Mouse (Mus musculus) B cell, adult 2 months (primary cell): ENCODE results near the gene Tnfrsf18.

Experiments used
- DNase-seq, 2 experiments: peaks; one replicate each; pipeline ENCODE4 v3.0.0; 2022

Gene Tnfrsf18

DNA sequence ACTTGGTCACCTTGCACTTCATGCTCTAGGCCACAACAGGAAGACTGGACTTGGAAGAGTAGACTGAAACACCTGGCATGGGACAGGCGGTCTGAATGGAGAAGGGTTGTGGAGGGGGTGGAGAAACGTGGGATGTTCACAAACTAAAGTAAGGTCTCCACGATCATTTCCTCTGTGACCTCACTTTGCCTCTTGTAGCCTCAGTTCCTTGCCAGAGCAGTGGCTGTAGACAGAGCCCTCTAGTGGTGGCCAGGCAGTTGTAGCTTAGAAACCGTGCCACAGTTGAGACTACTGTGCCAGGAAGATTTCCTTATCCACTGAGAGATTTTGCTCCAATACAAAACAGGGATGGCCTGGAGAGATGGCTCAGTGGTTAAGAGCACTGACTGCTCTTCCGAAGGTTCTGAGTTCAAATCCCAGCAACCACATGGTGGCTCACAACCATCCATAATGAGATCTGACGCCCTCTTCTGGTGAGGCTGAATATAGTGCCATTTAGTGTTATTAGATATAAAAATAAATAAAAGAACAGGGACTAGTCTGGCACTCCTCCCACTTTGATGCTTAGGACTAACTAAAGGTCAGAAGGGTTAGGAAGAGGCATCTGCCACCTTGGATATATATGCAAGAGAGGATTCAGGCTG, 7.6 kb downstream of the Tnfrsf18 start:
- DNase-seq = peak; percentile 69

DNA sequence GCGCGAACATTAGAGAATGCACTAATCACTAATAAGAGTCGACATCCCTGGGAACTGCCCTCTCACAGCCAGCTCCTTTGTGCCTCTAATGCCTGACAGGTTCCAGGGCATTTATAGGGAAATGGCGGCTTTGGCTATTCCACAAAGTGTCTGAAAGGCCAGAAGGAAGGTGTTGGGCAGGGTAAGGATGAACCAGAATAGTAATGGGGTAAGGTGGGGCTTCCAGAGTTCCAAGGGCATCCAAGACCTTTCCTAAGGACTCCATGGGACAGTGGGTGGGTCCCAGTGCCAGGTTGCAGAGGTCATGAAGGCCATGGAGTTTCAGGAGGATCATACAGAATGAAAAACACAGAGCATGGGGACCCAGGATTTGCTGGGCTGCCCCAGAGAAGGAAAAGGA, 8.3 kb downstream of the Tnfrsf18 start:
- DNase-seq = no peak

DNA sequence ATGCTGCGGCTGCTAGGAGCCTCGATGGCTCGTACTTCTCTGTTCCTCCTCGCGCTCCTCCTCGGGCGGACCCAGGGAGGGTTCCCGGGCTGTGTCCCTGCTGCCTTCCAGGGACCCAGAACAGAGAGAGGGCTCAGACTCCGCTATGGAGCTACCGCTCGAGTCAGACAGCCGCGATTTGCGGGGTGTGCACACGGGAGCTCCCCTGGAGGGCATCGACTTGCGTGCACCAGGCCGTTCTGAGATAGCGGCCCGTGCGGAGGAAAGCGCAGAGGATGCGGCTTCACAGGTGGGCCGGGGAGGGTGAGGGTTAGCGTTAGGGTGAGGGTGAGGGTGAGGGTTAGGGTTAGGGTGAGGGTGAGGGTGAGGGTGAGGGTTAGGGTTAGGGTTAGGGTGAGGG, 8.9 kb downstream of the Tnfrsf18 start:
- DNase-seq = peak; percentile 20

GRCm38 (mm10) chr4:156044754-156045153, 18.8 kb downstream of the Tnfrsf18 start:
- no peak for DNase-seq

DNA sequence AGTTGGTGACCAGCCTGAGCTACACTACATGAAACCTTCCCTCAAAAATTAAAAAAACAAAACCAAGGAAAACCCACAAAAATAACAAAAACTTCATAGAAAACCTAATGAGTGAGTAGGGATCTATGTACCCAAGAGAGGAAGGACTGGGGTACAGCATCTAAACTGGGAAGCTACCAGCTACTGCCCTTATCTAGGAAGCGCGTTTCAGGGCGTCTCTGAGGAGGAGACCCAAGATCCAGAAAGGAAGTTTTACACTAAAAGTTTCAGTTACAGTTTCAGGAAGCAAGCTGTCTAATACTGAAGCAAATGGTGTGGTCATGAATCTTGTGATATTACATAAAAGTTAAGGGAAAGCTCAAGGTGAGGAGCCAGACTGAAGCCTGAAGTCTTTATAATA, 23.8 kb downstream of the Tnfrsf18 start:
- no peak for DNase-seq

GRCm38 (mm10) chr4:156050391-156050980, 24.5 kb downstream of the Tnfrsf18 start:
- DNase-seq = no peak

DNA sequence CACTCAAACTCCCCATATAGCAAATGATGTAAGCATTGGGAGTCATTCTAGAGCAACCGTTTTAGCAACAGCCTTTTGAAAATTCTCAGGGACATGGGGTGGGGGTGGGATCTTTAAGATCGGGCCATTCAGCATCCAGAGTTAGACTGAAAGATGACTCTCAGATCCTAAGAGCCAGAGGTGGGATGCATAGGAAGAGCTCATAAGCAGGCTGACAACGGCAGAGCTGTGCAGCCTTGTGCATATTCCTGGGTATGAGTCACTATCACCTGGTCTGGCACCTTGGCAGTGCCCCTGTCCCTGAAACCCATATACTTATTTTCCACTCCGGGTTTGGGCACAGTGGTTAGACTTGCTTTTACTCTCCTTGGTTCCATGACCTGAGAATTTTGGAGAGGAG, 27.1 kb downstream of the Tnfrsf18 start:
- no peak for DNase-seq

- no peak for DNase-seq
Measured at GRCm38 (mm10) chr4:156054130-156054529, 28.2 kb downstream of the Tnfrsf18 start.

DNA sequence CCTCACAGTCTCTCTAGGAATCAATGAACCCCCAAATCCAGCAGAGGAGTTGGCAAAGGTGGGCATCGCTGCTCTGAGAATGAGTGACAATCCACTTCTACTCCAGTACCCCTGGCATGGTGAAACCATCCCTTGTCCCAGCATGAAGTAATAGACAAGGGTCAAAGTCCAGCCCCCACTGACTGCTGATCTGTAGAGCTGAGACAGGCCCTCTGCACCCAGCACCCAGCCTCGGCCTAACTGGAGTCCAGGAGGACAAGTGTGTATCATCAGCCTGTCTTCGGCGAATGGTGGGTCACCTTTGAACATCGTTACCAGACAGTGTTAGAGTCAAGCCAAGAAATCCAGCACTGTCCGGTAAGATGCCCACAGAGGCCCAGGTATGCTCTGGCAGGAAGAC, 28.6 kb downstream of the Tnfrsf18 start:
- DNase-seq = no peak

GRCm38 (mm10) chr4:156055173-156055572, 29.2 kb downstream of the Tnfrsf18 start:
- DNase-seq = no peak

DNA sequence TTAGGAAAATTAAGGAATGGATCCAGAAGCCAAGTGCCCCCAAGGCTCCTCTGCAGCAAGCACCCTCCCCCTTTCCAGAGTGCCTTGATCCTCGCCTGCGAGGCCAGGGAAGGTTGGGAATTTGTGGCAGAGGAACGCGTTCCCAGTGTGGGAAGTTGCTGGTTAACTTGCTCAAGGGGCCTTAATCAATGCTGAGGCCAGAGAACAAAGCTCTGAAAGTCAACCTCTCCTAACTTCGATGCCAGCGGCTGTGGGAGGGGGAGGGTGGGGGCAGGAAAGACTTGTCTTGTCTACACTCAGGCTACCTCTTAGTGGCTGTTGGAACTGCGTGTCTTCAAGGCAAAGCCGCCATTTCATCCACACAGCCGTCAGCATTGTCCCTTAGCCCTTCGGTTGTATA, 31.7 kb downstream of the Tnfrsf18 start:
- no peak for DNase-seq

DNA sequence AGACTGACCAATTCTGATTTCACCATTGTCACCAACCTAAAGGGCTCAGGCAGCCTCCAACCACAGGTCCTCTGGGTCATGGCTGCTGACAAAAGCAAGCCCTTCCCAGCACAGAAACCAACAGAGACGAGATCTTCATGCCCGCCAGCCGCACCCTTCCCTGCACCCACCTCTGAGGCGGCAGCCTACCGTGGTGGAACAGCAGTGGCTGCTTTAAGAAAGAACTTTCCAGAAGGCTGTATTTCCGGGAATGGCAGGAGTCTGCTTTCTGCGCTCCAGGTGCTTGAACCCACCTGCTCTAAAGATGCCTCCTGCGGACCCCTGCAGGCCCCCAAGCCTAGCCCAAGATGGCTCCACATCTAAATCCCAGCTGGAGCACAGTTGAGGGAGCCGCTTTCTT, 32.9 kb downstream of the Tnfrsf18 start:
- DNase-seq = no peak

- no peak for DNase-seq
Measured at GRCm38 (mm10) chr4:156059261-156059660, 33.3 kb downstream of the Tnfrsf18 start, which contains the start of gene Ttll10. TSS of gene Ttll10 (minus strand) at chr4:156059414.

- DNase-seq = no peak
Measured at GRCm38 (mm10) chr4:156059713-156060112, 33.7 kb downstream of the Tnfrsf18 start.

DNA sequence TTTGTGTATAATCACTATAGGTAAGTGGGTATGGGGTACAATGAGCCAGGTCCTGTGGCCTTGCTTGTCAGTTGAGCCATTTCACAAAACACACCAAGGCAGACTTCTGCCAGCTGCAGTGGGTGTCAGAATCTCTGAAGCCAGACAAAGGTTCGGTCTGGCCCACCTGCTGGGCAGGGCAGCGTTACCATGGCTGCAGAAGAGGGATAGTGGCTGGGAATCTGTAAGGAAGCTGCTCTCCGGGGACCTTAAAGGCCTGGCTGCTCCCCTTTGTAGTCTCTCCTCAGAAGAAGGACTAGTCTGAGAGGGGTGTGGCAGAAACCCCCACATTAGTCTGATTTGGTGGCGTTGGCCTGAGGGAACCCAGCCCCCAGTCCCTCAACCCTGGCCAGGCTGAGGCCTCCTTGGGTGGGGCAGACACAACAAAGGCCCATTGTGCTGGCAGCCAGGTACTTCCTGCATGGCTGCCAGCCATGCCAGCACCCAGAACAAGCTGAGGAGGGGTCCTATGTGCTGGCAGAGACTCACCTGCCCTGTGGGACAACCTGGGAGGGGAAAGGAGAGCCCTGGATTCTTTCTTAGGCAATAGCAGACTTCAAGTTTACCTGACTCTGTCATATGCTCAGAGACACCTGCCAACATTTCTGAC, 38.0 kb downstream of the Tnfrsf18 start:
- no peak for DNase-seq

DNA sequence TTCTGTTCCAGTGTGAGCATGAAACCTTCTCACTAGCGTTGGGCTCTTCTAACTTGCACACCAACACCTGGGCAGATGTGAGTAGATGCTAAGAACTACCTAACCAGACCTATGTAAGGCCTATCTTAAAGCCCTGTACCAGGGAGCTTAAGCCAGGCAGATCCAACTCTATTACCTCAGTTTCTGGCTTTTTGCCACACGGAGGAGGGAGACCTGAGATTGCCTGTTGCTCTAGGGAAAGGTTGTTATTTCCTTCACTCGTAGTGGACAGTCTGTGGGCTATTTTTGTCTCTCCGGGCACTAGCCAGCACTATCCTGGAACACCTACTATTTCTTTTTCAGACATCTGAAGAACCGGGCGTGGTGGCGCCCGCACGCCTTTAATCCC, 38.5 kb downstream of the Tnfrsf18 start:
- DNase-seq = no peak

DNA sequence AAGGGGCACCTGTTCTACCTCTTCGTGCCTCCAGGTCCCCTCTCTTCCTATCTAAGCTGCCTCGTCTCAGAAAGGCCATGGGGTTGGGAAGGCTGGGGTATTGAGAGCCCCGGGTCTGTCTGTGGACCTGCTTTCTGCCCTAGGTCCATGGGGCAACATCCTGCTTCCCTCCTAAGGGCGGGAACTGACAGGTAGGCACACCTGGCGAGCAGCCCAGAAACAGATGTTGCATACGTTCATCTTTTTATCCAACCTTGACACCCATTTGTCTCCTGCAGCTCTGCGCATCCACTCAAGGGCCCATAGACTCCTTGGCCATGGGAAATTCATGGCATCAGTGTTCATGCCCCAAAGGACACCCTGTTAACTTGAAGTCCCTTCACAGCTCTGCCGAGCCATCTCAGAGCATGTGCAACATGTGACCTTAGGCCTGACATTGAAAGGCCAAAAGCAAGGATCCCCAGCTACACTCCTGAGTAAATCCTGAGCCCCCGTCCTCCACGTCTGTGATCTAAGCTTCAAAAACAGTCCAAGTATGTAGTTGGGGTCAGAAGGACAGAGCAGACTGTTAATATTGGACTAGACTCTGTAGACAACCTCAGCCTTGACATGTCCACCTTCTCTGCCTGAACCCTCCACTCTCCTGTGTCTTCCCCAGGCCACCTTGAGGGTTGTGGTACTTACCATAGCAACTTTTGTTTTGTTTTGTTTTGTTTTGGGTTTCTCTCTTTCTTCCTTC, 39.4 kb downstream of the Tnfrsf18 start:
- DNase-seq = no peak

- peak; percentile 15 to 20 for DNase-seq
Measured at GRCm38 (mm10) chr4:156067256-156067949, 41.4 kb downstream of the Tnfrsf18 start.

DNA sequence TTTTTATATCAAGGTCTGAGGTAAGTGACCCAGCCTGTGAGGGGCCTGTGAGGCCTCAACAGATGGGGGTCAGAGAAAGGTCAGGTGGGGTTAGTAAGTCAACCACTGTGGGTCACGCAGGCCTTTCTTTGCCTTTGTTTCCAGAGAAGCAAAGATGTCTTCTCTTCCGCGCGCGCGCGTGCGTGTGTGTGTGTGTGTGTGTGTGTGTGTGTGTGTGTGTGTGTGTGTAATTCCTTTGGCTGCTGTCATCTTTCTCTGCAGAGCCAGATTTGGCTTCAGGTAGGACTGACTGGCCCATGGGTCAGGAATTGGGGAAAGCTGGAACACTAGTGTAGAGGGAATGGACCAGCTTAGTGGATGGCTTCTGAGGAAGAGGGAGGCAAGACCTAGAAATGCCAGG, 43.7 kb downstream of the Tnfrsf18 start:
- DNase-seq = no peak

DNA sequence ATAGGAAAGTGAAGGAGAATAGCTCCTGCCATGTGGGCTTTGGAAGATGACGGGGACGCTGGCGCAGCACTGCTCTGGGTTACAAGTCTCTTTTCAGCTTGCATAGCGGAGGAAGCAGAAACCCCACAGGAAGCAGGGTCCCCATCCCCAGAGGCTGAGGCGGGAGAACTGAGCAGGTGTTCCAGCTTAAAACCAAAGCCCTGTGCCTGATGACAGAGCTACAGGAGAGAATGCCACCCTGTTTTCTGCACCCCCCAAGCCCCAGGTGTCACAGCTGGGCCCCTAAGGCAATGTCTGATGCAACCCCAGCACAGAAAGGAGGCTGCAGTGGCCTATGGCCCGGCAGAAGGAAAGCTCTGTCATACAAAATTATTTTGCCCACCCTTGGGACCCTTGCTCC, 44.3 kb downstream of the Tnfrsf18 start:
- DNase-seq = peak; percentile 14 to 24

GRCm38 (mm10) chr4:156070716-156071115, 44.8 kb downstream of the Tnfrsf18 start:
- DNase-seq = peak; percentile 5 to 7

- peak; percentile 6 to 8 for DNase-seq
Measured at GRCm38 (mm10) chr4:156076911-156077382, 51.0 kb downstream of the Tnfrsf18 start.
